Mouse (Mus musculus) olfactory bulb, adult 2 months (tissue): ENCODE data around the gene Sowahc. TPM values are rescaled to one million over a fixed set of nuclear protein-coding genes. Genes with fewer than 3 reads are reported as not detected.

ENCODE experiments used
- H3K27ac ChIP-seq: fragments of 200-500 bp; 2 replicates; pipeline ENCODE4 v1.5.1; 2012; ENCODE audit warnings: low read depth, low read length; ENCODE audit not compliant: insufficient read depth
- H3K4me1 ChIP-seq: fragments of 200-500 bp; 2 replicates; pipeline ENCODE4 v1.6.1; 2012; ENCODE audit warnings: low read length; ENCODE audit not compliant: control insufficient read depth, insufficient read depth
- H3K4me3 ChIP-seq: fragments of 200-500 bp; 2 replicates; pipeline ENCODE4 v1.5.1; 2012; ENCODE audit warnings: mild to moderate bottlenecking, low read depth, low read length, moderate library complexity; ENCODE audit not compliant: insufficient read depth
- CTCF ChIP-seq: fragments of 200-500 bp; IDR thresholded peaks from 2 replicates; pipeline ENCODE4 v1.5.1; 2012; ENCODE audit warnings: low read depth, mild to moderate bottlenecking, low read length, moderate library complexity; ENCODE audit not compliant: insufficient read depth
- POLR2A ChIP-seq: fragments of 200-500 bp; IDR thresholded peaks from 2 replicates; pipeline ENCODE4 v1.6.1; 2012; ENCODE audit warnings: mild to moderate bottlenecking, low read depth, low read length, moderate library complexity; ENCODE audit not compliant: insufficient read depth
- WGBS: fragments of 180-500 bp; shearing (Covaris S2); methylation state at CpG from one replicate; pipeline ENCODE4 v1.1.7; 2018; 5-methylcytosine and 5-hydroxymethylcytosine counted together
- polyA plus RNA-seq: library from polyadenylated mRNA; stranded (reverse); fragments of >200 nt; gene quantifications from 2 replicates; pipeline ENCODE4 v1.2.4, GENCODE M21; 2012; ENCODE audit warnings: low replicate concordance; ENCODE audit not compliant: missing spikeins, insufficient read depth, insufficient read length

Sowahc gene
- polyA plus RNA-seq, 1 experiment, result not detected

DNA sequence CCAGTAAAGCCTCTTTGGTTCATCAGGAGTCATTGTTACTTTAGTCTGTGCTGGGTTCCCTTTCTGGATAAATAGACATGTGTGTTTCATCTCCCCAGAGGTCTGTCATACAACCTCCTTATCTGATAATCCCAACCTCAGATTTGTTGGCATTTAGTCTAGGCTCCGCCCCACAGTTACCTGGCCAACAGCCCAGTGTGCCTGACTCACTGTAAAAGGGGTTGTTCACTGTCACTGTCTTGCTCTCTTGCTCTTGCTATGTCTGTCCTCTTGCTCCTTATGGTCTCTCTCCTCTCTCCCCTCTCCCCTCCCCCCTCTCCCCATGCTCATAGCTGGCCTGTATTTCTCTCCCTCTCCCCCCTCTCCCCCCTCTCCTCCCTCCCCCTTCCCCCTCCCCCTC lies 44.3 kb downstream of the Sowahc start:
- no peak overlapping the region for H3K27ac ChIP-seq
- H3K4me1 ChIP-seq, result no peaks in the 10 kb centered on the region
- TF ChIP-seq POLR2A, result no peak
- TF ChIP-seq CTCF, result no peak
- no peak overlapping the region for H3K4me3 ChIP-seq
- 96% methylated on average over 1 of the region's 1 CpGs for WGBS

DNA sequence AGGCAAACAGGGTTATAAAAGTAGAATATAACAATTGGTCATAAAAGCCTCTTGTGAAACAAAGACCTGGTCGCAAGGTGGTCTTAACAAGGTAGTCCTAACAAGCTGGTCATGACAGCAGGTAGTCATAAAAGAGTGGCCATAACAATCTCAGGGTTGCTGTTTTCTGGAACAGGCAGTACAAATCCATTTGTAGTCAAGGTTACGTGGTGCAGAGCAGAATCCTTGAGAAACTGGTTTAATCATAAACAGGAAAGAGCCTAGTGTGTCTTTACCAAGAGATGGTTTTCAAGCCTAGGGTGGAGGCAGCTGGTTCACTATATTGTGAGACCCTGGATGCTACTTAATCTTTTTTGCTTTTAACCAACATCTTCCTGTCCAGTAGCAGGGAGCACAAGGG lies 45.5 kb downstream of the Sowahc start:
- no peak for TF ChIP-seq CTCF
- TF ChIP-seq POLR2A, result no peak
- no peak overlapping the region for H3K4me3 ChIP-seq
- WGBS, result 97% methylated on average over 2 of the region's 2 CpGs
- H3K27ac ChIP-seq, result no peak overlapping the region
- no peaks in the 10 kb centered on the region for H3K4me1 ChIP-seq

DNA sequence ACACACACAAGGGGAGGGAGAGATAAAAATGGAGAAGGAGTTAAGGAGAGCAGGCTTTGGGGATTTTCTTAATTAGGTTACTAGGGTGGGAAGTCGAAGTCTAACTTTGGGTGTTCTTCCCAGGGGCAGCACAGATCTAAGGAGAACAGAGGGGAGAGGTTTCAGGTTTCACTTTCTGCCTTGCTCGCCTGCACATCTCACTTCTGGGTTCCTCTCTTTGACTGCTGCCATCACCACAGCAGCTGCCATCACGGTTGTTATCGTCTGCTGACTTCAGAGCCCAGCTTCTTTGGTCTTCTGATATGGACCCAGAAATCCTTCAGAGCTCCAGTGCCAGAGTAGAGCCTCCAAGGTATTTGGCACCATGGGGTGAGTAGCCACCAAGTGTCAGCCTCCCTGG lies 46.4 kb downstream of the Sowahc start:
- Histone ChIP-seq H3K4me1 (no peaks in the 10 kb centered on the region), H3K27ac (no peak overlapping the region), H3K4me3 (no peak overlapping the region)
- TF ChIP-seq CTCF, result no peak
- no peak for TF ChIP-seq POLR2A
- 82% methylated on average over 4 of the region's 4 CpGs for WGBS

DNA sequence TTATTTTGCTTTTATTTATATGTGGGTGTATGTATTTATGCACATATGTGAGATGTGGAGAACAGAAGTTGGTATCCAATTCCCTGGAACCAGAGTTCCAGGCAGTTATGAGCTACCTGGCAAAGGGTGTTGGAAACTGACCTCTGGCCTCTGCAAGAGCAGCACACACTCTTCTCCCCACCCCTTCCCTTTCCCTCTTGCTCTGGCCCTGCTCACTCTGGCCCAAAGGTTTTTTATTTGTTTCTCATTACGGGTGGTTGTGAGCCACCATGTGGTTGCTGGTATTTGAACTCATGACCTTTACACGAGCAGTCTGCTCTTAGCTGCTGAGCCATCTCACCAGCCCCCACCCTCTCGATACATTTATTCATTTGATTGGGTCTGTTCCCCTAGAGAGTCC lies 47.0 kb downstream of the Sowahc start:
- TF ChIP-seq CTCF, result no peak
- TF ChIP-seq POLR2A, result no peak
- WGBS, result 80% methylated on average over 3 of the region's 3 CpGs
- H3K4me3 ChIP-seq, result no peak overlapping the region

DNA sequence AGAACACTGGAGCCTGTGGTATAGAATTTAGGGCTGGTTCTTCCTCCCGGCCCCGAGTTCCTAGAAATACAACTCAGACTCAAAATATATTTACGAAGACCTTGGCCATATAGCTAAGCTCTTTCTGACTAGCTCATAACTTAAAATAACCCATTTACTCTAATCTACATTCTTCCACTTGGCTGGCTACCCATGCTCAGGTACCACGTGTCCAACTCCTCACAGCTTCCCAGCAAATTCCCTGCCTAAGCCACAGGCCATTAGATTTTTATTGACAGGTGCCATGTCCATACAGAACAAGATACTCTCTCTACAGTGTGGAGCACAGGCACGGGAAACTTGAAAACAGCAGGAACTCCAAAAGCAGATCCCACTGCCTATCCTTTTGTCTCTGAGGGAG lies 54.0 kb downstream of the Sowahc start:
- Histone ChIP-seq H3K27ac (no peak overlapping the region), H3K4me1 (no peaks in the 10 kb centered on the region), H3K4me3 (no peak overlapping the region)
- TF ChIP-seq CTCF (no peak), POLR2A (no peak)
- 87% methylated on average over 5 of the region's 5 CpGs for WGBS

More for the DNA sequence above, 47.0 kb downstream of the Sowahc start:
- H3K4me1 ChIP-seq, result no peaks in the 10 kb centered on the region
- H3K27ac ChIP-seq, result no peak overlapping the region

Other genes starting within 250 kb of the Sowahc start
- not detected in 2 replicates for gene Sept10, start 106 bp upstream of the Sowahc start, polyA plus RNA-seq
- not detected in 2 replicates for gene P4ha1, start 101.3 kb downstream of the Sowahc start, polyA plus RNA-seq
- not detected in 2 replicates for gene Gm10273, start 173.7 kb downstream of the Sowahc start, polyA plus RNA-seq
- gene Pla2g12b, start 181.7 kb downstream of the Sowahc start, polyA plus RNA-seq, result not detected in 2 replicates
- not detected in 2 replicates for gene Oit3, start 219.8 kb downstream of the Sowahc start, polyA plus RNA-seq